Mouse (Mus musculus) olfactory bulb, adult 2 months (tissue): Measurements from ENCODE around the gene Col6a4. TPM values are rescaled to one million over a fixed set of nuclear protein-coding genes. Genes with fewer than 3 reads are reported as not detected.
A peak's percentile ranks its signal among the peaks of the same experiment; 100 is the strongest.

ENCODE experiments used
- H3K27ac ChIP-seq: fragments of 200-500 bp; 2 replicates; pipeline ENCODE4 v1.5.1; 2012; ENCODE audit warnings: low read depth, low read length; ENCODE audit not compliant: insufficient read depth
- H3K4me1 ChIP-seq: fragments of 200-500 bp; 2 replicates; pipeline ENCODE4 v1.6.1; 2012; ENCODE audit warnings: low read length; ENCODE audit not compliant: control insufficient read depth, insufficient read depth
- H3K4me3 ChIP-seq: fragments of 200-500 bp; 2 replicates; pipeline ENCODE4 v1.5.1; 2012; ENCODE audit warnings: mild to moderate bottlenecking, low read depth, low read length, moderate library complexity; ENCODE audit not compliant: insufficient read depth
- CTCF ChIP-seq: fragments of 200-500 bp; IDR thresholded peaks from 2 replicates; pipeline ENCODE4 v1.5.1; 2012; ENCODE audit warnings: low read depth, mild to moderate bottlenecking, low read length, moderate library complexity; ENCODE audit not compliant: insufficient read depth
- POLR2A ChIP-seq: fragments of 200-500 bp; IDR thresholded peaks from 2 replicates; pipeline ENCODE4 v1.6.1; 2012; ENCODE audit warnings: mild to moderate bottlenecking, low read depth, low read length, moderate library complexity; ENCODE audit not compliant: insufficient read depth
- WGBS: fragments of 180-500 bp; shearing (Covaris S2); methylation state at CpG from one replicate; pipeline ENCODE4 v1.1.7; 2018; 5-methylcytosine and 5-hydroxymethylcytosine counted together
- polyA plus RNA-seq: library from polyadenylated mRNA; stranded (reverse); fragments of >200 nt; gene quantifications from 2 replicates; pipeline ENCODE4 v1.2.4, GENCODE M21; 2012; ENCODE audit warnings: low replicate concordance; ENCODE audit not compliant: missing spikeins, insufficient read depth, insufficient read length

Gene Col6a4
- polyA plus RNA-seq, 1 experiment: not detected

- no peaks in the 10 kb centered on the region for H3K4me1 ChIP-seq
- H3K4me3 ChIP-seq: no peak overlapping the region
- TF ChIP-seq CTCF: no peak
- no peak for TF ChIP-seq POLR2A
- no peak overlapping the region for H3K27ac ChIP-seq
- 5% methylated on average over 4 of the region's 4 CpGs for WGBS
Observed at GRCm38 (mm10) chr9:106038865-106039264, 57.7 kb downstream of the Col6a4 start.

GRCm38 (mm10) chr9:106015666-106016065, 80.9 kb downstream of the Col6a4 start:
- H3K27ac ChIP-seq: no peak overlapping the region
- 95% methylated on average over 3 of the region's 3 CpGs for WGBS
- H3K4me1 ChIP-seq: no peaks in the 10 kb centered on the region
- no peak overlapping the region for H3K4me3 ChIP-seq
- TF ChIP-seq CTCF: no peak
- no peak for TF ChIP-seq POLR2A

- 94% methylated on average over 11 of the region's 11 CpGs for WGBS
- TF ChIP-seq POLR2A (no peak), CTCF (no peak)
Observed at GRCm38 (mm10) chr9:106013139-106013538, 83.4 kb downstream of the Col6a4 start.

GRCm38 (mm10) chr9:105997955-105998354, 98.6 kb downstream of the Col6a4 start:
- H3K4me3 ChIP-seq: no peak overlapping the region
- no peak for TF ChIP-seq POLR2A
- TF ChIP-seq CTCF: no peak
- no peak overlapping the region for H3K27ac ChIP-seq
- peaks cover under 1% of the 10 kb centered on the region; the same call in 1 of the 2 replicates for H3K4me1 ChIP-seq
- 58% methylated on average over 11 of the region's 11 CpGs for WGBS

More at GRCm38 (mm10) chr9:106013139-106013538, 83.4 kb downstream of the Col6a4 start:
- Histone ChIP-seq H3K4me1 (no peaks in the 10 kb centered on the region), H3K4me3 (no peak overlapping the region), H3K27ac (no peak overlapping the region)

GRCm38 (mm10) chr9:105992425-105992824, 104.2 kb downstream of the Col6a4 start:
- TF ChIP-seq CTCF: no peak
- Histone ChIP-seq H3K4me3 (no peak overlapping the region), H3K4me1 (peaks cover 14% of the 10 kb centered on the region), H3K27ac (peak overlapping the region; percentile 3; the same call in 1 of the 2 replicates)
- WGBS: 29% methylated on average over 6 of the region's 6 CpGs

- peaks cover 16% of the 10 kb centered on the region for H3K4me1 ChIP-seq
- 78% methylated on average over 6 of the region's 6 CpGs for WGBS
- no peak overlapping the region for H3K27ac ChIP-seq
- TF ChIP-seq CTCF: no peak
- no peak for TF ChIP-seq POLR2A
- H3K4me3 ChIP-seq: no peak overlapping the region
Observed at GRCm38 (mm10) chr9:105990099-105990498, 106.5 kb downstream of the Col6a4 start.

- peaks cover 18% of the 10 kb centered on the region for H3K4me1 ChIP-seq
- no peak for TF ChIP-seq CTCF
- no peak for TF ChIP-seq POLR2A
- WGBS: 74% methylated on average over 6 of the region's 6 CpGs
- no peak overlapping the region for H3K27ac ChIP-seq
- H3K4me3 ChIP-seq: no peak overlapping the region
Observed at GRCm38 (mm10) chr9:105989468-105989867, 107.1 kb downstream of the Col6a4 start.

GRCm38 (mm10) chr9:105988096-105988495, 108.5 kb downstream of the Col6a4 start:
- Histone ChIP-seq H3K27ac (no peak overlapping the region), H3K4me1 (peaks cover 18% of the 10 kb centered on the region), H3K4me3 (no peak overlapping the region)
- WGBS: 41% methylated on average over 8 of the region's 8 CpGs
- TF ChIP-seq POLR2A (no peak), CTCF (no peak)

- WGBS: 10% methylated on average over 10 of the region's 10 CpGs
- Histone ChIP-seq H3K27ac (no peak overlapping the region), H3K4me1 (peaks cover 4% of the 10 kb centered on the region; the same call in 1 of the 2 replicates), H3K4me3 (no peak overlapping the region)
- no peak for TF ChIP-seq POLR2A
- TF ChIP-seq CTCF: no peak
Observed at GRCm38 (mm10) chr9:105984931-105985519, 111.6 kb downstream of the Col6a4 start.

GRCm38 (mm10) chr9:105978479-105978878, 118.1 kb downstream of the Col6a4 start:
- no peak for TF ChIP-seq CTCF
- 96% methylated on average over 8 of the region's 8 CpGs for WGBS
- Histone ChIP-seq H3K4me3 (no peak overlapping the region), H3K27ac (no peak overlapping the region), H3K4me1 (no peaks in the 10 kb centered on the region)
